Mouse (Mus musculus): ENCODE measurements around the gene Aire. TPM values are rescaled to one million over a fixed set of nuclear protein-coding genes. Genes with fewer than 3 reads are reported as not detected.
A peak's percentile ranks its signal among the peaks of the same experiment; 100 is the strongest.

Gene Aire
- total and polyA plus RNA-seq, 2 experiments from 2014 or later: 0.05 to 0.99 TPM

DNA sequence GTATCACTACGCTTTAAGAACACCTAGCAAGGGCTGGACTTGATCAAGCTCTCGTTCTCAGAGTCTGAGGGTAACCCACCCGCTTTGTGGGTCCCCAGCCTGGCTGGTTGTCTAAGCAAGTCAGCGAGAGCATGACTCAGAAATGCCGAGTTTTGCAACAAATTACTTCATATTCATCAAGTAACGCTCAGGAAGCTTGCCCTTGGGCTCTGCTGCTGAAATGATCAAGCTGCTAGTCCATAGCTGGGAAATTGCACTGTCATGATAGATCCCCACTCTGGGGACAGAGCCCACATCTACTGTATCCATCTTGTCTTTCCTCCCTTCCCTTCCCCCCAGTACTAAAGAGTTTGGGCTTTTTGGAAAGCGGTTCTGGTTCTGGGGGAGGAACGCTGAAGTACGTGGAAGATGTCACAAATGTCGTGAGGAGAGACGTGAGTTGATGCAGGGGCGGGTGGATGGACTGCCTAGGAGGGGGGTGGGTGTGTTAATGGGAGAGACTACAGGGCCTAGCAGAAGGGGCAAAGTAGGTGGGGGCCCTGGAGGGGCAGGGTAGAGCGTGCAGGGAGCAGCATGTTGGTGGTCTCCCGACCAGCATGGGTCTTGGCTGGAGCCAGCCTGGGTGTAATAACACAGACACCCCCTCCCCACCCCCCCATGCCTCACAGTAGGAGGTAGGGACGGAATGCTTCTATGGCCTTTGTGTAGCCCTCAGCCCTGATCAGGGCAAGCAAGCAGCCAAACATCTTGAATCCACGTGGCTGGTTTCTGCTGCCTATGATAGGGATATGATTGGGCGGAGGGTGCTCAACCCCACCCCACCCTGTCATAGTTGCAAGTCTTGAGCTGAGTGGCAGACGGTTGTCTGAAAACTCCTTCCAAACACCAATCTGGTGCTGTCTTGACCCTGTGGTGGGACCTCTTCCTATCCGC is 11.5 kb upstream of the Aire start:
- ATAC-seq (0 out of 2 replicates have a peak, but pooled peaks have one; percentile 49), DNase-seq (ENCODE audit: low spot score) (peak; percentile 17)
- H3K9me3 ChIP-seq (ENCODE audit: low read length): no peaks in the 10 kb centered on the region
- no peaks in the 10 kb centered on the region for H3K4me1 ChIP-seq (ENCODE audit: insufficient read depth, low read length)
- H3K9ac ChIP-seq (replicated peaks; ENCODE audit: low read length): no peak overlapping the region
- no peak for TF ChIP-seq CTCF (IDR thresholded peaks at IDR 0.05; ENCODE audit: low read depth)
- H3K4me3 ChIP-seq (ENCODE audit: low read length): no peak overlapping the region
- no peaks in the 10 kb centered on the region for H3K27me3 ChIP-seq (ENCODE audit: insufficient read depth, low read length)
- WGBS: 71% methylated on average over 19 of the region's 19 CpGs
- no peak overlapping the region for H3K27ac ChIP-seq
- H3K36me3 ChIP-seq (ENCODE audit: insufficient read depth, low read length): no peaks in the 10 kb centered on the region
- no peak overlapping the region for H3K4me2 ChIP-seq (ENCODE audit: low read depth, low read length)

DNA sequence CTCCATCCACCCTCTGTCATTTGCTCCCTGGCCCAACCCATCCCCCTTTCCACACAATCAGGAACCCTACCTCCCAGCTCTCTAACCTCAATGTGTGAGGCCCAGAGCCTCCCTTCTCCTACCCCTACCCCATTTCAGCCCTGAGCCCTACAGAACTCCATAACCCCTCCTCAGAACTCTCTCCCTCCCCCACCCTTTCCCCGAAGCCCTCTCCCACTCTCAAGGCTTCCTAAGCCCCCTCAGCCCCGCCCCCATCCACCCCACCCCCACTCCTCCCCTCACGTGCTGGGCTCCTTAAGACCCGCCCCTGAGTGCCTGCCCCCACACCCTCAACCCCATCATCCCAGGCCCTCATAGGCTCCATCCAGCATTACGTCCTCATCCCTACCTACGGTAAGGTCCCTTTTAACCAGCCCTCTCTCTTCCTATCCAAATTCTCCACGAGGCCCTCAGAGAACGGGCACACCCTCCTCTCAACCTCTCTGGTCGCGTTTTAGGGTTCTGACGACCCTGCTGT is 6.2 kb upstream of the Aire start:
- Histone ChIP-seq H3K27me3 (ENCODE audit: insufficient read depth, low read length) (no peaks in the 10 kb centered on the region), H3K4me1 (ENCODE audit: insufficient read depth, low read length) (no peaks in the 10 kb centered on the region), H3K36me3 (ENCODE audit: insufficient read depth, low read length) (no peaks in the 10 kb centered on the region), H3K4me2 (ENCODE audit: low read depth, low read length) (no peak overlapping the region), H3K9ac (replicated peaks; ENCODE audit: low read length) (no peak overlapping the region), H3K4me3 (ENCODE audit: low read length) (no peak overlapping the region), H3K9me3 (ENCODE audit: low read length) (no peaks in the 10 kb centered on the region), H3K27ac (no peak overlapping the region)
- DNase-seq (ENCODE audit: low spot score) (no peak), ATAC-seq (no peak)
- 59% methylated on average over 11 of the region's 11 CpGs for WGBS
- no peak for TF ChIP-seq CTCF (IDR thresholded peaks at IDR 0.05; ENCODE audit: low read depth)

DNA sequence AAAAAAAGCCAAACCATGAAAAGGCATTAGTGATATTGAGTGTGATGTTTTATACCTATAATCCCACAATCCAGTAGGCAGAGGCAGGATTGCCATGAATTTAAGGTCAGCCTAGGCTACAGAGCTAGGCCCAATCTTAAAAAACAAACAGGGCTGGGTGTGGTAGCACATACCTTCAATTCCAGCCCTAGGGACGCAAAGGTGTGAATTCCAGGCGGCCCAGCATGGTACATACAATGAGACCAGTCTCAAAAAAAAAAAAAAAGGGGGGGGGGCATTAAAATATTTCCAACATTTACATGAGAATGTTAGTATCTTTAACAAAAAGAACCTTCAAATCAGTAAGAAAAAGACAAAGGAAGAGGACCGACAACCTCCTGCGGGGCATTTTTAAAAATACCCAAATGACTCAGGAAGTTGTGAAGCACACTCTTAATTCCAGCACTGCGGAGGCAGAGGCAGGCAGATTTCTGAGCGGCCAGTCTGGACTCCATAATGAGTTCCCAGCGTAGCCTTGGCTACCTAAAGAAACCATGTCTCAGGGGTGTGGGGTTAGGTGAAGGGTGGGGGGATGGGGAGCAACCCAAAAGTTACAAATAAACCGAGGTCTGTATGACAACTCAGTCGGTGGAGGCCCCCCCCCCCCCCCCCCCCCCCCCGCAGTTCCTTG is 4.8 kb upstream of the Aire start:
- Histone ChIP-seq H3K4me2 (ENCODE audit: low read depth, low read length) (no peak overlapping the region), H3K4me1 (ENCODE audit: insufficient read depth, low read length) (0 out of 2 replicates have a peak, but pooled peaks cover 5% of the 10 kb centered on the region), H3K27ac (no peak overlapping the region), H3K36me3 (ENCODE audit: insufficient read depth, low read length) (no peaks in the 10 kb centered on the region), H3K9ac (replicated peaks; ENCODE audit: low read length) (no peak overlapping the region), H3K27me3 (ENCODE audit: insufficient read depth, low read length) (no peaks in the 10 kb centered on the region), H3K9me3 (ENCODE audit: low read length) (no peaks in the 10 kb centered on the region), H3K4me3 (ENCODE audit: low read length) (no peak overlapping the region)
- 90% methylated on average over 9 of the region's 10 CpGs for WGBS
- no peak for DNase-seq (ENCODE audit: low spot score)
- TF ChIP-seq CTCF (IDR thresholded peaks at IDR 0.05; ENCODE audit: low read depth): no peak
- ATAC-seq: no peak

DNA sequence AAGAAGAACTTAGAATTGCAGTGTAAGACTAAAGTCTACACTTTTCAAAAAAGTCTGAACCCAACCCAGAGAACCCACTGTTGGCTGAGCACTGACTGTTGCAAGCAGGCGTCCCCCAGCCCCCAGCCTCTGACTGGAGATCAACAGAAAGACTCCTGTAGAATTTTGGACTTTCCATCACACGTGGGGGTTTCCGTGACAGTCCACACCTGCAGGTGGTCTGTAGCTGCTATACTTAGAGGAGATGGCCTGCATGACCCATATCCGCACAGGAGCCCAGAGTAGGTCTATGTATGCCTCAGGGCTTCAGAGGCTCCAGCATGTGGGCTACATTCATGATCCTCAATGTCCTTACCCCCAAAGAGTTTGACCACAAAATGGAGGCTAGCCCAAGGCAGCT is 3.0 kb upstream of the Aire start:
- no peaks in the 10 kb centered on the region for H3K9me3 ChIP-seq (ENCODE audit: low read length)
- H3K4me3 ChIP-seq (ENCODE audit: low read length): no peak overlapping the region
- no peak for ATAC-seq
- 89% methylated on average over 4 of the region's 4 CpGs for WGBS
- H3K9ac ChIP-seq (replicated peaks; ENCODE audit: low read length): no peak overlapping the region
- TF ChIP-seq CTCF (IDR thresholded peaks at IDR 0.05; ENCODE audit: low read depth): no peak
- H3K4me2 ChIP-seq (ENCODE audit: low read depth, low read length): no peak overlapping the region
- no peaks in the 10 kb centered on the region for H3K36me3 ChIP-seq (ENCODE audit: insufficient read depth, low read length)
- 0 out of 2 replicates have a peak, but pooled peaks cover 6% of the 10 kb centered on the region for H3K4me1 ChIP-seq (ENCODE audit: insufficient read depth, low read length)
- H3K27ac ChIP-seq: no peak overlapping the region
- no peaks in the 10 kb centered on the region for H3K27me3 ChIP-seq (ENCODE audit: insufficient read depth, low read length)
- no peak for DNase-seq (ENCODE audit: low spot score)

DNA sequence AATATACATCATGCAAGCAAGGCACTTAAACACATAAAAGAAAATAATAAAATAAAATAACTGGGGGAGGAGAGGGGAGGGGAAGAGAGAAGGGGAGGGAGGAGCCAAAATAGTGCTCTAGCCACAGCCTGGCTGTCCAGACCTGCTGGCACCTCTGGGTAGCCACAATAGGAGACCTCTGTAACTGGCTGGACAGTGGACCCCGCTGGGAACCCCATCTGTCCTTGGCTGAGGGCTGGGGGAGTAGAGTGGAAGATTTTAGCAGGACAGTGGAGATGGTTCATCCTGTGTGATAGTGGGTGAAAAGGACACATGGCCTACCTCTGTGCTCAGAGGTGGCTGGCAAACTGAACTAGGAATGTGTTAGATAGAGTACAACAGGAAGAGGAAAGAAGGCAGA is 1.1 kb upstream of the Aire start:
- H3K27me3 ChIP-seq (ENCODE audit: insufficient read depth, low read length): no peaks in the 10 kb centered on the region
- no peaks in the 10 kb centered on the region for H3K9me3 ChIP-seq (ENCODE audit: low read length)
- H3K9ac ChIP-seq (replicated peaks; ENCODE audit: low read length): no peak overlapping the region
- no peaks in the 10 kb centered on the region for H3K36me3 ChIP-seq (ENCODE audit: insufficient read depth, low read length)
- H3K4me3 ChIP-seq (ENCODE audit: low read length): no peak overlapping the region
- 76% methylated on average over 1 of the region's 1 CpGs for WGBS
- no peak for TF ChIP-seq CTCF (IDR thresholded peaks at IDR 0.05; ENCODE audit: low read depth)
- DNase-seq (ENCODE audit: low spot score) (no peak), ATAC-seq (no peak)
- 0 out of 2 replicates have a peak, but pooled peaks cover 6% of the 10 kb centered on the region for H3K4me1 ChIP-seq (ENCODE audit: insufficient read depth, low read length)
- H3K4me2 ChIP-seq (ENCODE audit: low read depth, low read length): no peak overlapping the region
- no peak overlapping the region for H3K27ac ChIP-seq

DNA sequence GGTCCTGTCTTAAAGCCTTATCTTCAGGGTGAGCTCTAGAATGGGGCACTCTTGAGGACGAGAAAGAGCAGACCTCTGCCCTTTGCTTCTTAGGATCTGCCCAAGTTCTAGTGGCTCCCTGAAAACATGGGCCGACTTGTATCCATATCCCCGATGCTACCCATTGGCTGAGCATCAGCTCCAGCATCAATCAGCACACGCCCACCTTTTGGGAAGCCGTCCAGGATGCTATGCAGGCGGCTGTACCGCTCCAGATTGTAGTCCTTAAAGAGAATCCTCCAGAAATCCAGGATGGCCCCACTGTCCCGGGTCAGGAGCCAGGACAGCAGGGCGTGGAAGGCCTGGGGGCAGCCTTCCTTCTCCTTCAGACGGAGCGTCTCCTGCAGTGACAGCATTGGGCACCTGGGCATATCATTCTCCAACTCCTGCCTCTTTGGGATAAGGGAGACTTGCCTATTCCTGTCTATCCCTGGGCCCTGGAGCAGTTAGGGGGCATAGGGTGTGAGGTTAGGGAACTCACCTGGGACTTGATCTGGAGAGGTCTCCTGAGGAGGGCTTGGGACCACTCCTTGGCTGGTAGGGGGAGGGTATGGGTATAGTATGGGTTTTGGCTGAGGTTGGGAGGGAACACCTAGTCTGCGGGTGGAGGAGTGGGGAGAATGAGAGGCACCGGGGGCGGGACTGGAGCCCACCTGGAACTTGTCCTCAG is 559 bp downstream of the Aire start:
- DNase-seq (ENCODE audit: low spot score): no peak

More for the DNA sequence above, 559 bp downstream of the Aire start:
- Histone ChIP-seq H3K36me3 (ENCODE audit: insufficient read depth, low read length) (no peaks in the 10 kb centered on the region), H3K9me3 (ENCODE audit: low read length) (no peaks in the 10 kb centered on the region), H3K4me2 (ENCODE audit: low read depth, low read length) (peak overlapping the region; percentile 53), H3K27me3 (ENCODE audit: insufficient read depth, low read length) (no peaks in the 10 kb centered on the region), H3K4me1 (ENCODE audit: insufficient read depth, low read length) (0 out of 2 replicates have a peak, but pooled peaks cover 6% of the 10 kb centered on the region), H3K9ac (replicated peaks; ENCODE audit: low read length) (no peak overlapping the region), H3K4me3 (ENCODE audit: low read length) (peak overlapping the region; percentile 25), H3K27ac (no peak overlapping the region)
- WGBS: 57% methylated on average over 14 of the region's 14 CpGs
- TF ChIP-seq CTCF (IDR thresholded peaks at IDR 0.05; ENCODE audit: low read depth): no peak
- peak; percentile 40 for ATAC-seq
